Mouse (Mus musculus): ENCODE data around the gene Tm9sf3. TPM values are rescaled to one million over a fixed set of nuclear protein-coding genes. Genes with fewer than 3 reads are reported as not detected.
A peak's percentile ranks its signal among the peaks of the same experiment; 100 is the strongest.

Tm9sf3 gene
- polyA plus RNA-seq, 1 experiment from 2014 or later: 146 TPM

- Histone ChIP-seq H3K4me2 (replicated peaks; ENCODE audit: low read depth, low read length) (no peak overlapping the region), H3K4me3 (ENCODE audit: low read length) (no peak overlapping the region), H3K9me3 (ENCODE audit: low read length) (no peaks in the 10 kb centered on the region), H3K36me3 (ENCODE audit: insufficient read depth, low read length) (peaks cover 47% of the 10 kb centered on the region), H3K27me3 (ENCODE audit: insufficient read depth, low read length) (no peaks in the 10 kb centered on the region), H3K9ac (replicated peaks; ENCODE audit: low read length) (no peak overlapping the region), H3K27ac (ENCODE audit: low read length) (no peak overlapping the region), H3K4me1 (ENCODE audit: insufficient read depth, low read length) (peaks cover 5% of the 10 kb centered on the region)
- WGBS: 76% methylated on average over 6 of the region's 6 CpGs
- no peak for ATAC-seq (ENCODE audit: low FRiP score, low TSS enrichment)
These were observed 19.2 kb downstream of the Tm9sf3 start for GRCm38 (mm10) chr19:41244581-41244980.

GRCm38 (mm10) chr19:41241997-41242396 lies 21.8 kb downstream of the Tm9sf3 start:
- Histone ChIP-seq H3K4me3 (ENCODE audit: low read length) (no peak overlapping the region), H3K9ac (replicated peaks; ENCODE audit: low read length) (no peak overlapping the region), H3K27me3 (ENCODE audit: insufficient read depth, low read length) (no peaks in the 10 kb centered on the region), H3K4me2 (replicated peaks; ENCODE audit: low read depth, low read length) (no peak overlapping the region), H3K4me1 (ENCODE audit: insufficient read depth, low read length) (no peaks in the 10 kb centered on the region), H3K9me3 (ENCODE audit: low read length) (no peaks in the 10 kb centered on the region), H3K36me3 (ENCODE audit: insufficient read depth, low read length) (peaks cover 54% of the 10 kb centered on the region), H3K27ac (ENCODE audit: low read length) (no peak overlapping the region)
- no peak for ATAC-seq (ENCODE audit: low FRiP score, low TSS enrichment)
- WGBS: 96% methylated on average over 5 of the region's 5 CpGs

DNA sequence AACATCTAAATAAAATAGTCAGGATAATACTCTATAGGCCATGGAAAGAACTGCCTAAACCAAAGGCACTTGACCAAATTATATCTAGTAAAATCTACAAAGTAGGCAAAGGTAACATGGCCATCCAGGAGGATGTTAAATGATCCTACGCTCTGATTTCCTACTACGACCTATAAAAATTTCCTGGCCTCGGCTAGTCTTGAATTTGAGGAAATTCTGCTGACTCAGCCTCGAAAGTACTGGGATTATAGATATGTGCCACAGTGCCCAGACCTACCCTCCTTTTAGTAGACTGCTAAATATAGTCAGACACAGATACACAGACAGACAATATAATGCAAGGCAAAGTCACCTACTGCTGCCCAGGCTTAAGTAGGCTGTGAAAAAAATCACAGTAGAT lies 30.1 kb downstream of the Tm9sf3 start:
- WGBS: 93% methylated on average over 4 of the region's 4 CpGs
- Histone ChIP-seq H3K36me3 (ENCODE audit: insufficient read depth, low read length) (peaks cover 48% of the 10 kb centered on the region), H3K4me3 (ENCODE audit: low read length) (no peak overlapping the region), H3K4me1 (ENCODE audit: insufficient read depth, low read length) (no peaks in the 10 kb centered on the region), H3K9me3 (ENCODE audit: low read length) (no peaks in the 10 kb centered on the region), H3K4me2 (replicated peaks; ENCODE audit: low read depth, low read length) (no peak overlapping the region), H3K27ac (ENCODE audit: low read length) (no peak overlapping the region), H3K27me3 (ENCODE audit: insufficient read depth, low read length) (no peaks in the 10 kb centered on the region), H3K9ac (replicated peaks; ENCODE audit: low read length) (no peak overlapping the region)
- no peak for ATAC-seq (ENCODE audit: low FRiP score, low TSS enrichment)

- Histone ChIP-seq H3K27ac (ENCODE audit: low read length) (no peak overlapping the region), H3K36me3 (ENCODE audit: insufficient read depth, low read length) (peaks cover 7% of the 10 kb centered on the region), H3K4me1 (ENCODE audit: insufficient read depth, low read length) (peaks cover 15% of the 10 kb centered on the region), H3K9me3 (ENCODE audit: low read length) (no peaks in the 10 kb centered on the region), H3K4me2 (replicated peaks; ENCODE audit: low read depth, low read length) (no peak overlapping the region), H3K27me3 (ENCODE audit: insufficient read depth, low read length) (peaks cover 49% of the 10 kb centered on the region), H3K9ac (replicated peaks; ENCODE audit: low read length) (no peak overlapping the region), H3K4me3 (ENCODE audit: low read length) (no peak overlapping the region)
- ATAC-seq (ENCODE audit: low FRiP score, low TSS enrichment): no peak
- WGBS: 8% methylated on average over 7 of the region's 7 CpGs
These were observed 55.5 kb downstream of the Tm9sf3 start for GRCm38 (mm10) chr19:41208326-41208725.

DNA sequence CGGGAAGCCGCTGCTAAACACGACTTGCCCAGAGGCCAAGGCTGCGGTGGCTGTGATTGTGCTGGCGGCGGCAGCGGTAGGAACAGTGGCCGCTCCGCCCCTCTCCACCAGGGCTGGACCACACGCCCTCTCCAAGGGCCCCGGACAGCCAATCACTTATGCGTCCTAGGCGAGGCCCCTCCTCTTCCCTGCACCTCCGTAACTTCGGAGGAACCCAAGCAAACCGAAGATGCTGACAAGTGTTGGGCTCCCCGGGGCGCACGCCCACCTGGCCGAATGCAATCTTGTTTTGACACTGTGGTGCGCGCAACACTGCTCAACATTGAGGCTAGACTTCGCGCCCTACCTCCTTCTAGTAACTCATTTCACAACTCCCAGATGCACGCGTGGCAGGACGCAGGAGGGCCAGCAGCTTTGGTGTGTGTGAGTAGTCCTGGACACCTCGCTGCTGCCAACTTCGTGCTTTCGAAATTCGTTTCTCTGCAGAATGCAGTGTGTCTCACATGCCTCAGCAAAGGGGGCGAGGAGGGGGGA lies 56.9 kb downstream of the Tm9sf3 start, which contains the start of gene Tll2:
Tll2 (minus strand) TSS at position 25 of the 534 bp plus-strand sequence.
- Histone ChIP-seq H3K4me2 (replicated peaks; ENCODE audit: low read depth, low read length) (peak within 1 kb of the TSS; percentile 63), H3K27me3 (ENCODE audit: insufficient read depth, low read length) (peaks cover 49% of the 10 kb centered on the region), H3K27ac (ENCODE audit: low read length) (no peak within 1 kb of the TSS), H3K4me1 (ENCODE audit: insufficient read depth, low read length) (peaks cover 15% of the 10 kb centered on the region), H3K4me3 (ENCODE audit: low read length) (peak within 1 kb of the TSS; percentile 37), H3K9me3 (ENCODE audit: low read length) (no peaks in the 10 kb centered on the region), H3K9ac (replicated peaks; ENCODE audit: low read length) (peak within 1 kb of the TSS; percentile 22), H3K36me3 (ENCODE audit: insufficient read depth, low read length) (no peaks in the 10 kb centered on the region; the same call in 1 of the 2 replicates)
- ATAC-seq (ENCODE audit: low FRiP score, low TSS enrichment): peak; percentile 97
- WGBS: 1% methylated on average over 31 of the region's 32 CpGs

GRCm38 (mm10) chr19:41206041-41206810 lies 57.6 kb downstream of the Tm9sf3 start:
- peak overlapping the region; percentile 63 for H3K4me2 ChIP-seq (replicated peaks; ENCODE audit: low read depth, low read length)
- no peaks in the 10 kb centered on the region; the same call in 1 of the 2 replicates for H3K36me3 ChIP-seq (ENCODE audit: insufficient read depth, low read length)
- H3K9ac ChIP-seq (replicated peaks; ENCODE audit: low read length): peak overlapping the region; percentile 22
- no peak overlapping the region for H3K27ac ChIP-seq (ENCODE audit: low read length)
- H3K4me3 ChIP-seq (ENCODE audit: low read length): peak overlapping the region; percentile 37
- under 1% methylated on average over 46 of the region's 46 CpGs for WGBS
- no peaks in the 10 kb centered on the region for H3K9me3 ChIP-seq (ENCODE audit: low read length)
- peaks cover 15% of the 10 kb centered on the region for H3K4me1 ChIP-seq (ENCODE audit: insufficient read depth, low read length)
- H3K27me3 ChIP-seq (ENCODE audit: insufficient read depth, low read length): peaks cover 49% of the 10 kb centered on the region
- ATAC-seq (ENCODE audit: low FRiP score, low TSS enrichment): peak; percentile 49

DNA sequence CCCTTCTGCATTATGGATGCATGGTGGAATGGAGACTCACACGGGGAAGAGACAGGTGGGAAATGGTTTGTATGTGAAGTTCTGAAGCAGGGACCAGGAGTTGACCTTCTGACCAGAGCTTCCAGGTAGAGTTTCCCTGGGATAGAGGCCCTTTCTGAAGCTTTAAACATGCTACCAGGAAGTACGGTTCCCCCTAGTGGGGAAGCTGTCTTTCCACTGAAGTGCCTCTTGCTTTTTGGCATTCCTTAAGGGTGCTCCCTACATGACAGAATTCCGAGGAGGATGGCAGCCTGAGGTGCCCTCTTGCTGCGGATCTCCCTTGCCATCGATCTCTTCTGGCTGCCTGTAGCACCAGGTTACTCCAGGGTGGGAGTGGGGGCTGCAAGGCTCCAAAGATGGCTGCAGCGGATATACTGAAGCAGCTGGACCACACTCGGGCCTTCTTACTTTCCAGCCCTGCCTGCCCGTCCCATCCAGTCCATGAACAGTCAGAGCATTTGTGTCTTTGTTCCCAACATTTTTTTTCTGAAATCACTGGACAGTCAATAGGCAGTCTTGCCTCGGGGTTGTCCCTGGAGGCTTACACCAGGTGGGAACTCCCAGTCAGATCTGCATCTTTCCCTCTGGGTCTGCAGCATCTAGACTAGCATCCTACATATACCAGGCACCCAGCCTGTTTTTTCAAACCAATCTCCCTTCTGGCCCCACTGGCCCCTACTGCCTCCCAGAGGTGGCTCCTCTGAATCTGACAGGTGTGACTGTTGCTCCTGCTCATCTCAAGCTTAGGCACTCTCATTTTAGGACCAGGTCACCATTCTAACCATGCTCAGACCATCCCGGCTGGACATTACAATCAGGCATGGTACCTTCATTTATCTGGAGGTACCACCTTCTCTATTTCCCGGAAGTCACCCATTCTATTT lies 59.4 kb downstream of the Tm9sf3 start:
- Histone ChIP-seq H3K9ac (replicated peaks; ENCODE audit: low read length) (no peak overlapping the region), H3K4me3 (ENCODE audit: low read length) (no peak overlapping the region), H3K4me1 (ENCODE audit: insufficient read depth, low read length) (peaks cover 15% of the 10 kb centered on the region), H3K27me3 (ENCODE audit: insufficient read depth, low read length) (peaks cover 44% of the 10 kb centered on the region), H3K9me3 (ENCODE audit: low read length) (no peaks in the 10 kb centered on the region), H3K27ac (ENCODE audit: low read length) (no peak overlapping the region), H3K36me3 (ENCODE audit: insufficient read depth, low read length) (no peaks in the 10 kb centered on the region), H3K4me2 (replicated peaks; ENCODE audit: low read depth, low read length) (no peak overlapping the region)
- 70% methylated on average over 11 of the region's 11 CpGs for WGBS
- ATAC-seq (ENCODE audit: low FRiP score, low TSS enrichment): no peak

- no peaks in the 10 kb centered on the region for H3K27me3 ChIP-seq (ENCODE audit: insufficient read depth, low read length)
- H3K9ac ChIP-seq (replicated peaks; ENCODE audit: low read length): no peak overlapping the region
- 86% methylated on average over 12 of the region's 12 CpGs for WGBS
- ATAC-seq (ENCODE audit: low FRiP score, low TSS enrichment): no peak
- H3K4me2 ChIP-seq (replicated peaks; ENCODE audit: low read depth, low read length): no peak overlapping the region
- no peaks in the 10 kb centered on the region for H3K36me3 ChIP-seq (ENCODE audit: insufficient read depth, low read length)
- H3K4me1 ChIP-seq (ENCODE audit: insufficient read depth, low read length): peaks cover 4% of the 10 kb centered on the region
- H3K27ac ChIP-seq (ENCODE audit: low read length): no peak overlapping the region
- no peak overlapping the region for H3K4me3 ChIP-seq (ENCODE audit: low read length)
- H3K9me3 ChIP-seq (ENCODE audit: low read length): no peaks in the 10 kb centered on the region
These were observed 66.2 kb downstream of the Tm9sf3 start for GRCm38 (mm10) chr19:41197606-41198005.

DNA sequence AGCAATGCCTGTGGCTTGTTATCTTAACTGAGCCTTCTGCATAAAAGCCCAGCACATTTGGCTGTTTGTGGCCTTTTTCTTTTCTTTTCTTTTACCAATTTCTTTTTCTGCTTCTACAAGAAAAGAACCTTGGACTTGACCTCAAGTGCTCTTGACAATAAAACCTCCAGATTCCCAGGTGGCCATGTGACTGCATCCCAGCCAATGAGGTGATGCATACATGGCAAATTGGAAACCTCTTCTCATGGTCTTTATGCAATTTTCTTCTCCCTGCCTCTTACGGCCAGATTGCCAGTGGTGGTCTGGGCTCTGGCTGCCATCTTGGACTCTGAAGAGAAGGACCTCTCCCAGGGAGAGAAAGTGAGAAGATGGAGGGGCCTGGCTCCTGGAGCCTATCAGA lies 70.4 kb downstream of the Tm9sf3 start:
- Histone ChIP-seq H3K4me2 (replicated peaks; ENCODE audit: low read depth, low read length) (no peak overlapping the region), H3K9ac (replicated peaks; ENCODE audit: low read length) (no peak overlapping the region), H3K27me3 (ENCODE audit: insufficient read depth, low read length) (no peaks in the 10 kb centered on the region), H3K27ac (ENCODE audit: low read length) (no peak overlapping the region), H3K9me3 (ENCODE audit: low read length) (no peaks in the 10 kb centered on the region), H3K4me1 (ENCODE audit: insufficient read depth, low read length) (peaks cover 8% of the 10 kb centered on the region), H3K36me3 (ENCODE audit: insufficient read depth, low read length) (no peaks in the 10 kb centered on the region), H3K4me3 (ENCODE audit: low read length) (no peak overlapping the region)
- ATAC-seq (ENCODE audit: low FRiP score, low TSS enrichment): no peak
- WGBS: 80% methylated on average over 1 of the region's 1 CpGs
